8 mouse cellular contexts compared by ENCODE assay signal in the genomic region with DNA sequence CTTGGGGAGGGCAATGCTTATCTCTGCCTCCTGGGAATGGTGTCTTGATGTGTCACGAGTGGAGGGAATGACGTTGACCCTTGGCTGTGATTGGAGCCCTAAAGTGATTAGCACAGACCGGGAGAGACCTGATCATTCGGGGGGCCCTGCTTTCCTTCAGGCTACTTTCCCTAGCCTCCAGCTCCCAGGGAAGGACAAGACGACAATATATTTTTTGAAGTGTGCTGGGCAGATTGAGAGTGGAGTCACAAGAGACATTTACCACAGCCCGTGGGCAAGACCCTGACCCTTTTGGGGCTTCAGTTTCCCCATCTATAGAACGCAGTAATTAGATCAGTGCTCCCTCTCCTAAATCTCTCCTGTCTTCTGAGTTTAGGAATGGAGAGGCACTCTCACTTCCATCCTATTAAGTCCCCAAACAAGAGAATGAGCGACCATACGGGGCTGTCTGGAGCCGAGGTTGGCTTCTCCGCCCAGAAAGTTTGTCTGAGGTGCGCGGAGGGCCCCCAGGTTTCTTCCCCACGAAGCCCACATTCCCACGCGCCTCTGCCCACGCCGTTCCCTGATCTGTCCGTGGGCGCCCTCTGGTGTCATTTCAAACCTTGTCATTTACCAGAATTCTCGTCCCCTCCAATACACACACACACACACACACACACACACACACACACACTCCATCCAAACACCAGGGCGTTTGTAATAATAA. TPM values are rescaled to one million over a fixed set of nuclear protein-coding genes. Genes with fewer than 3 reads are reported as not detected.
DNase-seq lines count a peak whose midpoint lies in the region; ATAC-seq and TF ChIP-seq lines count a peak whose summit lies in the region.

No protein-coding gene starts in this region.

- intact Hi-C loops in left cerebral cortex, adult 2 months (cut with DNase I), result loop anchor here (1.0 kb wide), 2 partner anchors 82 to 172 kb away; no protein-coding TSS in a partner anchor

- H3K9ac ChIP-seq in hindbrain, embryonic 15.5 days, result peak overlapping the region; percentile 67
- peak overlapping the region; percentile 48; the same call in 1 of the 2 replicates for H3K9ac ChIP-seq in stomach, embryonic 16.5 days (ENCODE audit: low read length)

- H3K36me3 ChIP-seq in forebrain, embryonic 10.5 days (replicated peaks), result no peaks in the 10 kb centered on the region; the same call in 1 of the 2 replicates
- H3K36me3 ChIP-seq in hindbrain, embryonic 15.5 days, result no peaks in the 10 kb centered on the region
- peaks cover 13% of the 10 kb centered on the region; the same call in 1 of the 2 replicates for H3K36me3 ChIP-seq in midbrain, embryonic 10.5 days
- no peaks in the 10 kb centered on the region for H3K36me3 ChIP-seq in stomach, embryonic 16.5 days (ENCODE audit: control insufficient read depth, insufficient read depth, low read length)

- peak overlapping the region; percentile 62 for H3K4me3 ChIP-seq in forebrain, embryonic 10.5 days
- peak overlapping the region; percentile 52 for H3K4me3 ChIP-seq in hindbrain, embryonic 15.5 days
- peak overlapping the region; percentile 64 for H3K4me3 ChIP-seq in left cerebral cortex, adult 2 months
- H3K4me3 ChIP-seq in midbrain, embryonic 10.5 days, result peak overlapping the region; percentile 56
- peak overlapping the region; percentile 54 for H3K4me3 ChIP-seq in stomach, embryonic 16.5 days (replicated peaks; ENCODE audit: low read length)

- H3K27me3 ChIP-seq in forebrain, embryonic 10.5 days (ENCODE audit: poor library complexity, severe bottlenecking), result peaks cover 100% of the 10 kb centered on the region
- H3K27me3 ChIP-seq in hindbrain, embryonic 15.5 days, result peaks cover 86% of the 10 kb centered on the region
- peaks cover 100% of the 10 kb centered on the region for H3K27me3 ChIP-seq in midbrain, embryonic 10.5 days (ENCODE audit: low read depth, poor library complexity, severe bottlenecking)
- peaks cover 63% of the 10 kb centered on the region for H3K27me3 ChIP-seq in stomach, embryonic 16.5 days (ENCODE audit: control insufficient read depth, insufficient read depth, low read length)

- WGBS in forebrain, embryonic 10.5 days, result 6% methylated on average over 22 of the region's 22 CpGs
- 4% methylated on average over 22 of the region's 22 CpGs for whole genome bisulfite sequencing in hindbrain, embryonic 15.5 days
- 5% methylated on average over 22 of the region's 22 CpGs for WGBS in midbrain, embryonic 10.5 days
- 5% methylated on average over 22 of the region's 22 CpGs for WGBS in stomach, embryonic 16.5 days

- H3K4me2 ChIP-seq in hindbrain, embryonic 15.5 days, result peak overlapping the region; percentile 87
- peak overlapping the region; percentile 92 for H3K4me2 ChIP-seq in stomach, embryonic 16.5 days (ENCODE audit: low read depth, low read length)

- no peak overlapping the region for H3K27ac ChIP-seq in forebrain, embryonic 10.5 days
- H3K27ac ChIP-seq in hindbrain, embryonic 15.5 days (replicated peaks), result no peak overlapping the region
- H3K27ac ChIP-seq in left cerebral cortex, adult 2 months, result peak overlapping the region; percentile 77
- H3K27ac ChIP-seq in midbrain, embryonic 10.5 days (replicated peaks), result no peak overlapping the region
- no peak overlapping the region for H3K27ac ChIP-seq in stomach, embryonic 16.5 days (ENCODE audit: low read length)

- peak; percentile 62 to 76 for DNase-seq in cerebellum, adult 18-20 months
- DNase-seq in cerebellum, adult 9-11 months, result no peak
- DNase-seq in adrenal gland, adult 2 months, result peak; percentile 56
- DNase-seq in forebrain, embryonic 10.5 days (ENCODE audit: extremely low spot score, low spot score), result peak; percentile 50
- DNase-seq in left cerebral cortex, adult 2 months (ENCODE audit: extremely low spot score in 1 of 2, low spot score in 2 of 2), result peak; percentile 65 to 77
- peak; percentile 46 for DNase-seq in midbrain, embryonic 10.5 days (ENCODE audit: low spot score)

- peak; percentile 38 for TF ChIP-seq CTCF in left cerebral cortex, adult 2 months (IDR thresholded peaks at IDR 0.05)

- H3K4me1 ChIP-seq in forebrain, embryonic 10.5 days, result peaks cover 18% of the 10 kb centered on the region
- peaks cover 13% of the 10 kb centered on the region for H3K4me1 ChIP-seq in hindbrain, embryonic 15.5 days (replicated peaks)
- peaks cover 14% of the 10 kb centered on the region for H3K4me1 ChIP-seq in midbrain, embryonic 10.5 days
- 0 out of 2 replicates have a peak, but pooled peaks cover 8% of the 10 kb centered on the region for H3K4me1 ChIP-seq in stomach, embryonic 16.5 days (ENCODE audit: control insufficient read depth, insufficient read depth, low read length)

- peaks cover 14% of the 10 kb centered on the region for H3K9me3 ChIP-seq in forebrain, embryonic 10.5 days
- H3K9me3 ChIP-seq in hindbrain, embryonic 15.5 days, result no peaks in the 10 kb centered on the region
- H3K9me3 ChIP-seq in midbrain, embryonic 10.5 days (replicated peaks), result peaks cover 10% of the 10 kb centered on the region
- H3K9me3 ChIP-seq in stomach, embryonic 16.5 days (replicated peaks; ENCODE audit: control insufficient read depth, low read length), result no peaks in the 10 kb centered on the region

- 0 out of 2 replicates have a peak, but pooled peaks have one; percentile 4 for ATAC-seq in hindbrain, embryonic 15.5 days (ENCODE audit: low FRiP score, low read depth)
- no peak for ATAC-seq in stomach, embryonic 16.5 days (ENCODE audit: insufficient read depth, low FRiP score)

RNA-seq across cellular contexts. Expression of a gene that starts 15.2 kb away (rescaled TPM):
- total RNA-seq in adrenal gland, adult 2 months (2021), result not detected
- 0.09 TPM in 1 of 2 replicates, not detected in the other for polyA plus RNA-seq in adrenal gland, adult 2 months (2012; rRNA removed)
- 0.51 and 0.77 TPM in 2 replicates for polyA plus RNA-seq in forebrain, embryonic 10.5 days (2016; fragmentation: Nextera tagmentation; extraction: Ambion mirVana)
- polyA plus RNA-seq in hindbrain, embryonic 15.5 days (2015; fragmentation: Nextera tagmentation; extraction: Ambion mirVana), result 1.7 and 3.1 TPM in 2 replicates
- under 1 TPM; 0.14 to 0.72 TPM for total RNA-seq in left cerebral cortex, adult 2 months (2021)
- polyA plus RNA-seq in midbrain, embryonic 10.5 days (2016; fragmentation: Nextera tagmentation; extraction: Ambion mirVana), result 2.0 and 4.3 TPM in 2 replicates
- polyA plus RNA-seq in stomach, embryonic 16.5 days (2015; fragmentation: Nextera tagmentation; extraction: Ambion mirVana), result not detected in 2 replicates

RNA-seq across cellular contexts. Expression of a gene that starts 15.5 kb away (rescaled TPM):
- total RNA-seq in adrenal gland, adult 2 months (2021), result 10 to 100 TPM; 20.7 to 23.8 TPM
- polyA plus RNA-seq in adrenal gland, adult 2 months (2012; rRNA removed), result 4.7 and 5.4 TPM in 2 replicates
- 104 and 110 TPM in 2 replicates for polyA plus RNA-seq in forebrain, embryonic 10.5 days (2016; fragmentation: Nextera tagmentation; extraction: Ambion mirVana)
- polyA plus RNA-seq in hindbrain, embryonic 15.5 days (2015; fragmentation: Nextera tagmentation; extraction: Ambion mirVana), result 42.0 and 42.4 TPM in 2 replicates
- 10 to 100 TPM; 21.3 to 22.8 TPM for total RNA-seq in left cerebral cortex, adult 2 months (2021)
- 97.4 and 106 TPM in 2 replicates for polyA plus RNA-seq in midbrain, embryonic 10.5 days (2016; fragmentation: Nextera tagmentation; extraction: Ambion mirVana)
- polyA plus RNA-seq in stomach, embryonic 16.5 days (2015; fragmentation: Nextera tagmentation; extraction: Ambion mirVana), result 52.2 and 54.4 TPM in 2 replicates

RNA-seq across cellular contexts. Expression of a gene that starts 33.2 kb away (rescaled TPM):
- 10 to 100 TPM; 57.0 to 62.7 TPM for total RNA-seq in adrenal gland, adult 2 months (2021)
- 56.0 and 63.5 TPM in 2 replicates for polyA plus RNA-seq in adrenal gland, adult 2 months (2012; rRNA removed)
- 51.0 and 51.9 TPM in 2 replicates for polyA plus RNA-seq in forebrain, embryonic 10.5 days (2016; fragmentation: Nextera tagmentation; extraction: Ambion mirVana)
- 17.6 and 18.1 TPM in 2 replicates for polyA plus RNA-seq in hindbrain, embryonic 15.5 days (2015; fragmentation: Nextera tagmentation; extraction: Ambion mirVana)
- total RNA-seq in left cerebral cortex, adult 2 months (2021), result 10 to 100 TPM; 41.0 to 43.2 TPM
- 44.2 and 48.2 TPM in 2 replicates for polyA plus RNA-seq in midbrain, embryonic 10.5 days (2016; fragmentation: Nextera tagmentation; extraction: Ambion mirVana)
- polyA plus RNA-seq in stomach, embryonic 16.5 days (2015; fragmentation: Nextera tagmentation; extraction: Ambion mirVana), result 30.4 and 32.2 TPM in 2 replicates
